Mouse (Mus musculus) ES-Bruce4 (cell line): Measurements from ENCODE around the gene Cyp4f40.

Experiments used
- CTCF ChIP-seq: IDR thresholded peaks from one replicate; pipeline ENCODE4 v1.8.1; 2011; ENCODE audit warnings: low read depth, low read length
- EP300 ChIP-seq: IDR thresholded peaks from 2 replicates; pipeline ENCODE4 v1.6.1; 2011; ENCODE audit warnings: low read depth, low read length; ENCODE audit not compliant: insufficient read depth
- POLR2A ChIP-seq: IDR thresholded peaks from one replicate; pipeline ENCODE4 v1.8.1; 2011; ENCODE audit warnings: low read length; ENCODE audit not compliant: insufficient read depth

GRCm38 (mm10) chr17:32690959-32691358 is 32.3 kb downstream of the Cyp4f40 start:
- no peak for TF ChIP-seq POLR2A
- no peak for TF ChIP-seq EP300
- TF ChIP-seq CTCF, result no peak
